ENCODE assay signal across 16 mouse cellular contexts in genomic region chr10:98558560-98558959, GRCm38 (mm10).
DNase-seq lines count a peak whose midpoint lies in the region; TF ChIP-seq lines count a peak whose summit lies in the region.
"Had no signal": no experiment of that assay in that cellular context is flagged by ENCODE, and none has a peak within 500 bp of the region (broad histone marks: within the 10 kb centered on the region; RNA-seq: fewer than 3 reads in every experiment).

No protein-coding gene starts in this region.

- no peak for DNase-seq in CH12.LX (ENCODE audit: extremely low read depth)
- DNase-seq in adrenal gland, postnatal 10 days, result no peak
- DNase-seq: adrenal gland, adult 2 months; adrenal gland, adult 8-10 months; adrenal gland, postnatal 14 days; adrenal gland, postnatal 25 days; adrenal gland, postnatal 36 days; B cell, adult 2 months; cerebellum, adult 11 months; cerebellum, adult 11-12 months; cerebellum, adult 18-20 months; cerebellum, adult 2 months; cerebellum, adult 8-10 months; cerebellum, adult 9-10 months had no signal

- no peak overlapping the region for H3K27ac ChIP-seq in CH12.LX (ENCODE audit: insufficient read depth, low read depth)

- H3K9ac ChIP-seq in CH12.LX (ENCODE audit: insufficient read depth, low read depth), result no peak overlapping the region

- no peak overlapping the region for H3K4me3 ChIP-seq in CH12.LX (replicated peaks in 1 of 3; ENCODE audit: low read depth in 2 of 3, low read length in 2 of 3, poor library complexity in 1 of 3)

- H3K36me3 ChIP-seq in CH12.LX (replicated peaks in 1 of 2; ENCODE audit: control insufficient read depth in 1 of 2, insufficient read depth in 1 of 2, low read length in 1 of 2), result no peaks in the 10 kb centered on the region
- H3K36me3 ChIP-seq: G1E had no signal

- H3K79me2 ChIP-seq in CH12.LX (replicated peaks; ENCODE audit: control insufficient read depth, extremely low read depth, insufficient read depth, poor library complexity, severe bottlenecking), result no peaks in the 10 kb centered on the region

- dilution Hi-C loops in CH12.LX (cut with MboI; ENCODE audit: extremely low pct_ligation_motif_present, extremely low pct_unique_long_range_greater_than_20kb, low sequenced_read_pairs), result no loop called here

- TF ChIP-seq CTCF in CH12.LX (conservative IDR thresholded peaks at IDR 0.05 in 1 of 2, IDR thresholded peaks at IDR 0.05 in 1 of 2; ENCODE audit: low read depth in 2 of 2, low read length in 2 of 2), result no peak

- H3K4me1 ChIP-seq in CH12.LX (ENCODE audit: control insufficient read depth in 1 of 2, insufficient read depth in 2 of 2), result peaks cover 0 to 7% of the 10 kb centered on the region in 2 experiments; a peak in 1 of 4 replicates

- H3K4me2 ChIP-seq in CH12.LX (ENCODE audit: insufficient read depth, low read depth, poor library complexity, severe bottlenecking), result no peak overlapping the region

- H3K27me3 ChIP-seq in CH12.LX (replicated peaks), result no peaks in the 10 kb centered on the region
- H3K27me3 ChIP-seq: Patski had no signal

- in situ Hi-C loops in CH12.LX (cut with MboI; ENCODE audit: low pct_ligation_motif_present, low pct_unique_long_range_greater_than_20kb, low sequenced_read_pairs), result no loop called here

- no peak for TF ChIP-seq EP300 in CH12.LX (IDR thresholded peaks at IDR 0.05; ENCODE audit: low read length)

- TF ChIP-seq POLR2A in CH12.LX (IDR thresholded peaks at IDR 0.05; ENCODE audit: low read depth, low read length), result no peak

- no peaks in the 10 kb centered on the region for H3K9me3 ChIP-seq in CH12.LX (replicated peaks; ENCODE audit: low read length)
- H3K9me3 ChIP-seq: G1E had no signal

- TF ChIP-seq RAD21 in CH12.LX (IDR thresholded peaks at IDR 0.05; ENCODE audit: low read depth, low read length), result no peak

TF ChIP-seq in CH12.LX, 34 proteins besides CTCF, POLR2A, EP300 and RAD21:
- 0 out of 2 replicates have a peak, but pooled peaks have one; percentile 16 for TF ChIP-seq MYC (IDR thresholded peaks at IDR 0.05; ENCODE audit: low read depth, low read length)
- TF ChIP-seq CHD1 (IDR thresholded peaks at IDR 0.05; ENCODE audit: low read depth, low read length), result no peak
- no peak for TF ChIP-seq SMC3 (IDR thresholded peaks at IDR 0.05; ENCODE audit: low read depth, low read length)
- peak; percentile 9; the same call in 1 of the 2 replicates for TF ChIP-seq ETS1 (conservative IDR thresholded peaks at IDR 0.05; ENCODE audit: low read depth, low read length)
- no peak for TF ChIP-seq ELF1 (IDR thresholded peaks at IDR 0.05; ENCODE audit: low read depth, low read length)
- TF ChIP-seq MAFK (IDR thresholded peaks at IDR 0.05; ENCODE audit: insufficient replicate concordance, low read length), result no peak
- TF ChIP-seq IRF4 (IDR thresholded peaks at IDR 0.05; ENCODE audit: low read depth, low read length), result peak; percentile 69; the same call in 1 of the 2 replicates
- TF ChIP-seq PAX5 (IDR thresholded peaks at IDR 0.05; ENCODE audit: low read length), result no peak
- TF ChIP-seq USF2 (conservative IDR thresholded peaks at IDR 0.05; ENCODE audit: low read depth, low read length), result no peak
- peak; percentile 31; the same call in 1 of the 2 replicates for TF ChIP-seq MEF2A (IDR thresholded peaks at IDR 0.05; ENCODE audit: borderline replicate concordance, low read depth, low read length)
- peak; percentile 57; the same call in 1 of the 2 replicates for TF ChIP-seq MAX (IDR thresholded peaks at IDR 0.05; ENCODE audit: low read length)
- no peak for TF ChIP-seq MAZ (IDR thresholded peaks at IDR 0.05; ENCODE audit: low read depth, low read length)
- no peak for TF ChIP-seq UBTF (IDR thresholded peaks at IDR 0.05; ENCODE audit: low read depth, low read length)
- no peak for TF ChIP-seq ZNF384 (IDR thresholded peaks at IDR 0.05; ENCODE audit: low read depth, low read length)
- no peak for TF ChIP-seq ZC3H11A (IDR thresholded peaks at IDR 0.05; ENCODE audit: low read depth, low read length)
